In the genomic region with DNA sequence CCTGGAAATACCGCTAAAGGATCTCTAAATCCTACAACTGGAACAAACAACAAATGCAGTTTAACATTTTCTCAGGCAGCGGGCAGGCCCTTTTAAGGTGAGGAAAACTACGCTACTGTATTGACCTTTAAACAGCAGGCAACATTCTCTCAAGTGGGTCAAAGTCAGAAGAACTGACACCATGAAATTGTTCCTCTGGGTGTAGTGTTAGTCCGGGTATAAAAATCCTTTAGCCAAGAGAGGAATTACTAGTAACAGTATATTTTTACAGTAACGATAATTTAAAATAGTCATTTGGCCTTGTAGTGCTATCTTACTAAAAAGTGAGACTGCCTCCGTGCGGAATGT, we compare ENCODE assay signal across 8 mouse cellular contexts. TPM values are rescaled to one million over a fixed set of nuclear protein-coding genes. Genes with fewer than 3 reads are reported as not detected.
A peak's percentile ranks its signal among the peaks of the same experiment; 100 is the strongest.
DNase-seq lines count a peak whose midpoint lies in the region; ATAC-seq and TF ChIP-seq lines count a peak whose summit lies in the region.

No protein-coding gene starts in this region.

- peaks cover 19% of the 10 kb centered on the region for H3K4me1 ChIP-seq in heart, embryonic 16.5 days (ENCODE audit: control insufficient read depth, insufficient read depth, low read length)
- peaks cover 6% of the 10 kb centered on the region for H3K4me1 ChIP-seq in embryonic facial prominence, embryonic 13.5 days
- H3K4me1 ChIP-seq in intestine, postnatal 0 days (replicated peaks; ENCODE audit: control insufficient read depth, insufficient read depth, low read length) = 0 out of 2 replicates have a peak, but pooled peaks cover 2% of the 10 kb centered on the region

- peaks cover 39% of the 10 kb centered on the region for H3K79me2 ChIP-seq in myocyte (ENCODE audit: control insufficient read depth, insufficient read depth)

- peak overlapping the region; percentile 94 for H3K4me3 ChIP-seq in heart, embryonic 16.5 days (ENCODE audit: low read length)
- H3K4me3 ChIP-seq in embryonic facial prominence, embryonic 13.5 days = peak overlapping the region; percentile 97
- H3K4me3 ChIP-seq in intestine, postnatal 0 days (ENCODE audit: low read depth, low read length) = peak overlapping the region; percentile 88
- H3K4me3 ChIP-seq in myocyte = peak overlapping the region; percentile 69

- TF ChIP-seq POLR2A in myocyte (IDR thresholded peaks at IDR 0.05; ENCODE audit: insufficient read length, low read depth) = no peak

- peak; percentile 35 for ATAC-seq in heart, embryonic 16.5 days (replicated peaks; ENCODE audit: extremely low read depth, insufficient read depth, low FRiP score)
- no peak for ATAC-seq in embryonic facial prominence, embryonic 13.5 days (ENCODE audit: insufficient number of reproducible peaks, insufficient read depth, low FRiP score, low TSS enrichment, low read depth)
- ATAC-seq in intestine, postnatal 0 days = peak; percentile 60

- no peak for DNase-seq in heart, adult 18-20 months
- no peak for DNase-seq in frontal cortex, adult 2 months (ENCODE audit: extremely low spot score in 1 of 2, low spot score in 1 of 2)
- no peak for DNase-seq in spleen, postnatal 10 days (ENCODE audit: low spot score in 2 of 2)
- no peak for DNase-seq in urinary bladder, postnatal 36 days (ENCODE audit: low spot score in 2 of 2)

- peak overlapping the region; percentile 95 for H3K27ac ChIP-seq in heart, embryonic 16.5 days (ENCODE audit: low read length)
- H3K27ac ChIP-seq in embryonic facial prominence, embryonic 13.5 days = peak overlapping the region; percentile 84
- peak overlapping the region; percentile 94 for H3K27ac ChIP-seq in intestine, postnatal 0 days (ENCODE audit: low read depth, low read length)

- WGBS in heart, embryonic 16.5 days = 5% methylated on average over 7 of the region's 7 CpGs
- WGBS in embryonic facial prominence, embryonic 13.5 days = 9% methylated on average over 7 of the region's 7 CpGs
- 4% methylated on average over 7 of the region's 7 CpGs for WGBS in intestine, postnatal 0 days

- no peaks in the 10 kb centered on the region for H3K27me3 ChIP-seq in heart, embryonic 16.5 days (ENCODE audit: control insufficient read depth, insufficient read depth, low read length)
- no peaks in the 10 kb centered on the region for H3K27me3 ChIP-seq in embryonic facial prominence, embryonic 13.5 days
- no peaks in the 10 kb centered on the region for H3K27me3 ChIP-seq in intestine, postnatal 0 days (replicated peaks; ENCODE audit: control insufficient read depth, insufficient read depth, low read length)
- no peaks in the 10 kb centered on the region for H3K27me3 ChIP-seq in myocyte (ENCODE audit: control insufficient read depth, insufficient read depth, insufficient read length)

- no peaks in the 10 kb centered on the region for H3K9me3 ChIP-seq in heart, embryonic 16.5 days (replicated peaks; ENCODE audit: control insufficient read depth, low read length)
- no peaks in the 10 kb centered on the region for H3K9me3 ChIP-seq in embryonic facial prominence, embryonic 13.5 days
- H3K9me3 ChIP-seq in intestine, postnatal 0 days (ENCODE audit: control insufficient read depth) = no peaks in the 10 kb centered on the region

- H3K36me3 ChIP-seq in heart, embryonic 16.5 days (ENCODE audit: control insufficient read depth, insufficient read depth) = peaks cover 20% of the 10 kb centered on the region
- H3K36me3 ChIP-seq in embryonic facial prominence, embryonic 13.5 days = peaks cover 30% of the 10 kb centered on the region
- peaks cover 22% of the 10 kb centered on the region for H3K36me3 ChIP-seq in intestine, postnatal 0 days (ENCODE audit: control insufficient read depth, insufficient read depth)
- peaks cover 26% of the 10 kb centered on the region for H3K36me3 ChIP-seq in myocyte (ENCODE audit: control insufficient read depth, insufficient read depth)

- H3K9ac ChIP-seq in heart, embryonic 16.5 days (ENCODE audit: low read length) = peak overlapping the region; percentile 69
- 0 out of 2 replicates have a peak overlapping the region, but pooled peaks have one; percentile 40 for H3K9ac ChIP-seq in embryonic facial prominence, embryonic 13.5 days
- 0 out of 2 replicates have a peak overlapping the region, but pooled peaks have one; percentile 35 for H3K9ac ChIP-seq in intestine, postnatal 0 days (ENCODE audit: low read depth, low read length)

- peak overlapping the region; percentile 71 for H3ac ChIP-seq in myocyte (ENCODE audit: control insufficient read depth, insufficient read length)

- H3K4me2 ChIP-seq in heart, embryonic 16.5 days (ENCODE audit: low read depth, low read length) = peak overlapping the region; percentile 69
- peak overlapping the region; percentile 69 for H3K4me2 ChIP-seq in embryonic facial prominence, embryonic 13.5 days
- H3K4me2 ChIP-seq in intestine, postnatal 0 days (replicated peaks; ENCODE audit: low read depth) = peak overlapping the region; percentile 64
- peak overlapping the region; percentile 83 for H3K4me2 ChIP-seq in myocyte (ENCODE audit: low read depth)

- TF ChIP-seq CTCF in intestine, postnatal 0 days (IDR thresholded peaks at IDR 0.05; ENCODE audit: low read depth) = peak; percentile 11; the same call in 1 of the 2 replicates

TF ChIP-seq in myocyte, 11 proteins besides CTCF, POLR2A, EP300 and RAD21:
- TF ChIP-seq USF1 (IDR thresholded peaks at IDR 0.05; ENCODE audit: low read depth) (no peak), MYOG (IDR thresholded peaks at IDR 0.05; ENCODE audit: control insufficient read depth in 1 of 3, insufficient read depth in 1 of 3, insufficient read length in 2 of 3, low read depth in 2 of 3) (no peak), SRF (IDR thresholded peaks at IDR 0.05; ENCODE audit: control insufficient read depth, insufficient read length, low read depth) (no peak), TCF12 (IDR thresholded peaks at IDR 0.05; ENCODE audit: insufficient read depth, poor library complexity, severe bottlenecking) (no peak), CEBPB (IDR thresholded peaks at IDR 0.05; ENCODE audit: insufficient read depth, poor library complexity, severe bottlenecking) (no peak), MAX (IDR thresholded peaks at IDR 0.05; ENCODE audit: low read depth) (no peak), E2F4 (IDR thresholded peaks at IDR 0.05; ENCODE audit: insufficient read depth) (no peak)

RNA-seq across cellular contexts. Expression of gene Nusap1, which starts 24.4 kb away (rescaled TPM):
- 42.1 and 53.3 TPM in 2 replicates for polyA plus RNA-seq in heart, embryonic 16.5 days (2015; fragmentation: Nextera tagmentation; extraction: Ambion mirVana)
- total RNA-seq in heart, adult 18-20 months (2021) = 1 to 10 TPM in 1 of 2 experiments, under 1 TPM in 1; 0.95 to 1.2 TPM
- polyA plus RNA-seq in embryonic facial prominence, embryonic 13.5 days (2015; fragmentation: Nextera tagmentation; extraction: Ambion mirVana) = 79.5 and 79.7 TPM in 2 replicates
- polyA plus RNA-seq in intestine, postnatal 0 days (2015; fragmentation: Nextera tagmentation; extraction: Ambion mirVana) = 15.6 and 18.7 TPM in 2 replicates
- 4.4 TPM for polyA plus RNA-seq in myocyte (2012; fragmentation: generic; extraction: Trizol)
- 0.76 and 0.86 TPM in 2 replicates for polyA plus RNA-seq in frontal cortex, adult 2 months (2012; rRNA removed)

RNA-seq across cellular contexts. Expression of gene Oip5, which starts 24.5 kb away (rescaled TPM):
- 20.5 and 23.2 TPM in 2 replicates for polyA plus RNA-seq in heart, embryonic 16.5 days (2015; fragmentation: Nextera tagmentation; extraction: Ambion mirVana)
- total RNA-seq in heart, adult 18-20 months (2021) = under 1 TPM; 0.25 to 0.26 TPM
- polyA plus RNA-seq in embryonic facial prominence, embryonic 13.5 days (2015; fragmentation: Nextera tagmentation; extraction: Ambion mirVana) = 23.0 and 24.6 TPM in 2 replicates
- polyA plus RNA-seq in intestine, postnatal 0 days (2015; fragmentation: Nextera tagmentation; extraction: Ambion mirVana) = 6.6 and 6.7 TPM in 2 replicates
- 3.7 TPM for polyA plus RNA-seq in myocyte (2012; fragmentation: generic; extraction: Trizol)
- polyA plus RNA-seq in frontal cortex, adult 2 months (2012; rRNA removed) = 1.4 and 1.7 TPM in 2 replicates

RNA-seq across cellular contexts. Expression of gene Chp1, which starts 46.2 kb away (rescaled TPM):
- 52.3 and 52.5 TPM in 2 replicates for polyA plus RNA-seq in heart, embryonic 16.5 days (2015; fragmentation: Nextera tagmentation; extraction: Ambion mirVana)
- 10 to 100 TPM; 81.5 to 91.6 TPM for total RNA-seq in heart, adult 18-20 months (2021)
- polyA plus RNA-seq in embryonic facial prominence, embryonic 13.5 days (2015; fragmentation: Nextera tagmentation; extraction: Ambion mirVana) = 68.6 and 73.5 TPM in 2 replicates
- polyA plus RNA-seq in intestine, postnatal 0 days (2015; fragmentation: Nextera tagmentation; extraction: Ambion mirVana) = 73.2 and 76.1 TPM in 2 replicates
- polyA plus RNA-seq in myocyte (2012; fragmentation: generic; extraction: Trizol) = 67.9 TPM
- 113 and 117 TPM in 2 replicates for polyA plus RNA-seq in frontal cortex, adult 2 months (2012; rRNA removed)

RNA-seq across cellular contexts. Expression of gene Exd1, which starts 46.3 kb away (rescaled TPM):
- polyA plus RNA-seq in heart, embryonic 16.5 days (2015; fragmentation: Nextera tagmentation; extraction: Ambion mirVana) = 0.09 and 0.11 TPM in 2 replicates
- total RNA-seq in heart, adult 18-20 months (2021) = under 1 TPM; 0.25 to 0.44 TPM
- polyA plus RNA-seq in embryonic facial prominence, embryonic 13.5 days (2015; fragmentation: Nextera tagmentation; extraction: Ambion mirVana) = 0.13 and 0.29 TPM in 2 replicates
- polyA plus RNA-seq in intestine, postnatal 0 days (2015; fragmentation: Nextera tagmentation; extraction: Ambion mirVana) = 0.38 TPM in 2 replicates
- 0.23 TPM for polyA plus RNA-seq in myocyte (2012; fragmentation: generic; extraction: Trizol)
- 0.82 and 1.2 TPM in 2 replicates for polyA plus RNA-seq in frontal cortex, adult 2 months (2012; rRNA removed)
